Mouse (Mus musculus) neural tube, embryonic 12.5 days (tissue): ENCODE measurements around the gene Diaph2. TPM values are rescaled to one million over a fixed set of nuclear protein-coding genes. Genes with fewer than 3 reads are reported as not detected.

Source experiments
- ATAC-seq: fragments of 200-750 bp; cut with Nextera tagmentation; 2 replicates; pipeline ENCODE4 v1.8.0; 2017; ENCODE audit warnings: low read depth, mild to moderate bottlenecking, moderate TSS enrichment, moderate library complexity; ENCODE audit not compliant: low FRiP score
- H3K27ac ChIP-seq: fragments of 300-500 bp; sonication (generic); 2 replicates; pipeline ENCODE4 v1.5.1; 2016
- H3K27me3 ChIP-seq: fragments of 300-500 bp; sonication (generic); replicated peaks from 2 replicates; pipeline ENCODE4 v1.6.1; 2016; ENCODE audit warnings: mild to moderate bottlenecking
- H3K36me3 ChIP-seq: fragments of 300-500 bp; sonication (generic); 2 replicates; pipeline ENCODE4 v1.6.1; 2016; ENCODE audit warnings: mild to moderate bottlenecking
- H3K4me1 ChIP-seq: fragments of 300-500 bp; sonication (generic); 2 replicates; pipeline ENCODE4 v1.6.1; 2016
- H3K4me2 ChIP-seq: fragments of 300-500 bp; sonication (generic); replicated peaks from 2 replicates; pipeline ENCODE4 v1.6.1; 2016; ENCODE audit warnings: mild to moderate bottlenecking
- H3K4me3 ChIP-seq: fragments of 300-500 bp; sonication (generic); 2 replicates; pipeline ENCODE4 v1.5.1; 2016
- H3K9ac ChIP-seq: fragments of 300-500 bp; sonication (generic); 2 replicates; pipeline ENCODE4 v1.6.1; 2016; ENCODE audit warnings: mild to moderate bottlenecking
- H3K9me3 ChIP-seq: fragments of 300-500 bp; sonication (generic); 2 replicates; pipeline ENCODE4 v1.6.1; 2016; ENCODE audit warnings: mild to moderate bottlenecking
- WGBS: fragments of 180-500 bp; shearing (Covaris S2); methylation state at CpG from one replicate; pipeline ENCODE4 v1.1.7; 2016; 5-methylcytosine and 5-hydroxymethylcytosine counted together
- polyA plus RNA-seq: library from polyadenylated mRNA; unstranded; fragments of >200 nt; fragmentation: Nextera tagmentation; extraction: Ambion mirVana; gene quantifications from 2 replicates; pipeline ENCODE4 v1.2.1, GENCODE M21; 2016

Diaph2 gene
- polyA plus RNA-seq, 1 experiment from 2014 or later = 4.9 TPM

DNA sequence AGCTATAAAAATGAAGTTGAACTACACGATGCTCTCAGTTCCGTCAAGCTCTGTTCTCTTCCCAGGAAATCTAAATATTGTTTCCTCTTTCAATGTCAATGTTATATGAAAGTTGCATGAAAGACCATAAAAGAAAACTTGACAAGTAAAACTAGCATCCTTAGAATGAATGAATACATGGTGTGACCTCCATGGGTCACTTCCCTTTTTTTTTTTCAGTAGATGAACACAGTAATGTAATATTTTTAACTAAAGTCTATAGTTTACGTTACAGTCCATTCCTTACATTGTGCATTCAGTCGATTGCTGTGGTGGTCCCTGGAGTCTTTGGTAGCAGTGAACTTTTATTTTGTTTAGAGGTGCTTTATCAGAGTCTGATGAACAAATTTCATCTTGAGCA lies 462.7 kb downstream of the Diaph2 start:
- Histone ChIP-seq H3K4me3 (no peak overlapping the region), H3K27me3 (no peaks in the 10 kb centered on the region), H3K4me1 (no peaks in the 10 kb centered on the region), H3K9me3 (no peaks in the 10 kb centered on the region), H3K4me2 (no peak overlapping the region), H3K9ac (no peak overlapping the region), H3K27ac (no peak overlapping the region), H3K36me3 (no peaks in the 10 kb centered on the region)
- ATAC-seq = no peak
- WGBS = 92% methylated on average over 4 of the region's 4 CpGs

DNA sequence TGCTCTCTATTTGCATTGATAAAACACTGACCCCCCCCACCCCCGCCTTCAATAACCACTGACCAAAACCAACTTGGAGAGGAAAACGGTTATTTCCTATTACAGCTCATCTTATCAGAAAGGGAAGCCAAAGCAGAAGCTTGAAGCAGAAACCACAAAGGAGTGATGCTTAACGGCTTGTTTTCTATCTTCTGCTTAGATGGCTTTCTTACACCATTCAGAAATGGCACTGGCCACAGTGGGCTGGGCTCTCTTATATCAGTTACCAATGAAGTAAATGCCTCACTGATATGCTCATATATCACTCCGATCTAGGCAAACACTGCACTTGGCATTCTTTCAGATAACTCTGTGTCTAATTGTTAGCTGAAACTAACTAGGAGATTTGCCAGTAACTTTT lies 463.2 kb downstream of the Diaph2 start:
- no peaks in the 10 kb centered on the region for H3K36me3 ChIP-seq
- H3K9ac ChIP-seq = no peak overlapping the region
- no peak overlapping the region for H3K4me2 ChIP-seq
- no peaks in the 10 kb centered on the region for H3K27me3 ChIP-seq
- WGBS = 86% methylated on average over 4 of the region's 4 CpGs
- no peaks in the 10 kb centered on the region for H3K9me3 ChIP-seq
- no peak for ATAC-seq
- no peak overlapping the region for H3K4me3 ChIP-seq
- H3K27ac ChIP-seq = no peak overlapping the region
- H3K4me1 ChIP-seq = no peaks in the 10 kb centered on the region

DNA sequence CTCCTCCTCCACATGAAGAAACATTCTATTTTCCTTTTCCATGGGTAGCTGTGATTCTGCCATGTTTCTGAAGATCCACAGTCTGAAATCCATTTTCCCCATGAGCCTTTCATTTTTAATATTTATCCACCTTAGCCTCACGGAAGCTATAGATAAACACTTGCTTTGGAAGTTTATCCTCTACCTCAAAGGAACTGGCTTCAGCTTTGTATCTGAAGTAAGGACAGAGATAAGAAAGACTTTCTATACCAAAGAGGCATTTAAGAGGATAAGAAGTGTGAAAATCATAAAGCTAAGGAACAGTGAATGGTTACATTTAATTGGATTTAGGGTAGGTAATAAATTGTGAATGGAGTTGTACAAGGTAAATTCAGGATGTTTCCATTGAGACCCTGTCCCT lies 480.5 kb downstream of the Diaph2 start:
- Histone ChIP-seq H3K4me3 (no peak overlapping the region), H3K36me3 (no peaks in the 10 kb centered on the region), H3K4me1 (no peaks in the 10 kb centered on the region), H3K27me3 (no peaks in the 10 kb centered on the region), H3K9ac (no peak overlapping the region), H3K4me2 (no peak overlapping the region), H3K9me3 (no peaks in the 10 kb centered on the region), H3K27ac (no peak overlapping the region)
- WGBS = 96% methylated on average over 1 of the region's 1 CpGs
- no peak for ATAC-seq

DNA sequence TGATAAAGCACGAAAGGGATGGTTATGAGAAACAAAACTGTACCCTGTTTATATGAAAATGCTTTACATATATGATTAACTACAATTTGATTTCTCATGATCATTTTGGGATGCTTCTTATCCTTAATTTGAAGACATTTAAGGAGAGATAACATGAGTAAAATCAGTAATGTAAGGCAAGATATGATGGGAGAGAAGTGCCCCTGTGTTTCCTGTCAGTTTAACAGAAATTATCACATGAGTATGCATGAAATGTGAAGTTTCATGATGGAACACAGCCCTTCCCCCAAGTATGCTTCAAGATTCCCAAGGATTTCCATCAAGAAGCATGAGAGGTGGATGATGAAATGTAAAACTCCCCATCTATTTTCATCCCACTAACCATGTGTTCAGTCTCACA lies 485.6 kb downstream of the Diaph2 start:
- no peak for ATAC-seq

DNA sequence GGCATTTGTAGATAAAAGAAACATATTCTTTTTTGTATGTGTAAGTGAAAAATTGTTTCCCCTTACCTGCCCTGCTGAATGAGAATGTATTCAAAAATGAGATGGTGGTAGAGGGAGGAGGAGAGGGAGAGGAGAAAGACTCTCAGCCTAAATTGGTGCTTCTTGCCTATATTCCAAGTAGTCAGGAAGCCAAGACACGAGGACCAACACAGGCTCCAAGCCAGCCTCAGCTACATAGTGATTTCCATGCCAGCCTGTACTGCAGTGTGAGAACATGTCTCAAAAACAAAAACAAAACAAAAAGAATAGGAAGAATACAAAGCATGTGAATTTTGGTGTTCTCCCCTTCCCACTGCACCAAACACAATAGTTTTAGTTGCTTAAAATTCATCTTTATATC lies 497.1 kb downstream of the Diaph2 start:
- Histone ChIP-seq H3K4me1 (no peaks in the 10 kb centered on the region), H3K9ac (no peak overlapping the region), H3K4me2 (no peak overlapping the region), H3K36me3 (no peaks in the 10 kb centered on the region), H3K27ac (no peak overlapping the region), H3K9me3 (no peaks in the 10 kb centered on the region), H3K27me3 (no peaks in the 10 kb centered on the region), H3K4me3 (no peak overlapping the region)
- no peak for ATAC-seq
- 86% methylated on average over 1 of the region's 1 CpGs for WGBS

More for the DNA sequence above, 485.6 kb downstream of the Diaph2 start:
- H3K9me3 ChIP-seq = no peaks in the 10 kb centered on the region
- 71% methylated on average over 1 of the region's 1 CpGs for WGBS
- H3K9ac ChIP-seq = no peak overlapping the region
- H3K27ac ChIP-seq = no peak overlapping the region
- H3K36me3 ChIP-seq = no peaks in the 10 kb centered on the region
- H3K4me3 ChIP-seq = no peak overlapping the region
- no peaks in the 10 kb centered on the region for H3K4me1 ChIP-seq
- no peaks in the 10 kb centered on the region for H3K27me3 ChIP-seq
- H3K4me2 ChIP-seq = no peak overlapping the region

DNA sequence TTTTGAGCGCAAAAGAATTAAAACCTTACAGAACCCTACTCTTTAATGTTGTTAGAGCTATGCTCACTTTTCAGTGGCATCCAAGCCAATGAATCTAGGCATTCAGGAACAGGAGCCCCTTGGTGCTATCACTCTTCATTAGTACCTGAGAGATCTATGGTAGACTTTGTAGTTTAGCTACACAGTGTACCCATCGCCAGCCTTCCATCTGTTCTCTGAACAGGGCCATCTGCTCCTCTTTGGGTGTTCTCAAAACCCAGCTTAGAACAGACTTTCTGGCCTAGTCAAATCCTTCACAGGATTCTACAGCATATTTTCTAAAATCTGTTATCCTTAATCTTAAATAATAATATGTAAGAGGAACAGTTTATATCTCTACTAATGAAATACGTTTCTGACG lies 504.1 kb downstream of the Diaph2 start:
- no peak for ATAC-seq
- no peak overlapping the region for H3K4me3 ChIP-seq
- 90% methylated on average over 4 of the region's 4 CpGs for WGBS
- no peaks in the 10 kb centered on the region for H3K27me3 ChIP-seq
- no peak overlapping the region for H3K9ac ChIP-seq
- no peak overlapping the region for H3K4me2 ChIP-seq
- H3K4me1 ChIP-seq = no peaks in the 10 kb centered on the region
- no peak overlapping the region for H3K27ac ChIP-seq
- H3K36me3 ChIP-seq = no peaks in the 10 kb centered on the region
- H3K9me3 ChIP-seq = no peaks in the 10 kb centered on the region

DNA sequence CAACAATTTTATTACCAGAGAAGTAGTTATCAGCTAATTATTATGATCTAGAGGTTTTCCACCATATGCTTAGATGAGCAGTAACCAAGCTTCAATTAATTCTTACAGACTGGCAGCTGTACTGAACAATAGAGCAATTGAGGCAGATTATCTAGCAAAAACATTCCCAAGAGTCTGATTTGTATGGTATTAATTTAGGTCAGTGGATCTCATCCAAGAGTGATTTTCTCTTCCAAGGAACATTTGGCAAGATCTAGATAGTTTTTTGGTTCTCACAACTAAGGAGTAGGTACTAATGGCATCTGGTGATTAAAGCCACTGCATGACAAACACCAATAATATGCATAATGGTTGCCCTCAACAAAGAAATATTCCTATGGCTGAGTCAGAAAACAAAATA lies 516.2 kb downstream of the Diaph2 start:
- no peak overlapping the region for H3K4me2 ChIP-seq
- no peaks in the 10 kb centered on the region for H3K4me1 ChIP-seq
- no peaks in the 10 kb centered on the region for H3K27me3 ChIP-seq
- no peak for ATAC-seq
- no peak overlapping the region for H3K9ac ChIP-seq
- no peaks in the 10 kb centered on the region for H3K9me3 ChIP-seq
- no peak overlapping the region for H3K4me3 ChIP-seq
- no peak overlapping the region for H3K27ac ChIP-seq
- H3K36me3 ChIP-seq = no peaks in the 10 kb centered on the region

DNA sequence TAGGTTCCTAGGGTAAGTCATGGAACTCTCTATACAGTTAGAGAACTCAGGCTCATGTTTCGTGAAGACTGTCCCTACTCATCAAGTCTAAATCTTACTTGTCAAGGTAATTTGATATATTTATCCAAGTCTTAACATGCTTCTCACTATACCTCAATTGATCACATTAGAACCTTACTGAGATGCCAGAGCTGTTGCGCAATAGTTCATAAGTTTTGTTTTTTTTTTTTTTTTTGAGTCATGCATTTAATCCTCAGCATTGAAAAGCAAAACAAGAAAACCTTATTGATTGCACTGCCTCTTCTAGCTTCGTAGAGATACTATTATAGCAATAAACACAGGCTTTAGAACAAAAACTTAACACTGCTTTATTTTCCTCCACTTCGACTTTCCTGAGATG lies 529.6 kb downstream of the Diaph2 start:
- H3K27me3 ChIP-seq = no peaks in the 10 kb centered on the region
- H3K36me3 ChIP-seq = no peaks in the 10 kb centered on the region
- no peaks in the 10 kb centered on the region for H3K4me1 ChIP-seq
- H3K4me3 ChIP-seq = no peak overlapping the region
- no peak overlapping the region for H3K4me2 ChIP-seq
- no peak for ATAC-seq
- no peak overlapping the region for H3K27ac ChIP-seq
- no peak overlapping the region for H3K9ac ChIP-seq
- no peaks in the 10 kb centered on the region for H3K9me3 ChIP-seq
- WGBS = 88% methylated on average over 4 of the region's 4 CpGs

DNA sequence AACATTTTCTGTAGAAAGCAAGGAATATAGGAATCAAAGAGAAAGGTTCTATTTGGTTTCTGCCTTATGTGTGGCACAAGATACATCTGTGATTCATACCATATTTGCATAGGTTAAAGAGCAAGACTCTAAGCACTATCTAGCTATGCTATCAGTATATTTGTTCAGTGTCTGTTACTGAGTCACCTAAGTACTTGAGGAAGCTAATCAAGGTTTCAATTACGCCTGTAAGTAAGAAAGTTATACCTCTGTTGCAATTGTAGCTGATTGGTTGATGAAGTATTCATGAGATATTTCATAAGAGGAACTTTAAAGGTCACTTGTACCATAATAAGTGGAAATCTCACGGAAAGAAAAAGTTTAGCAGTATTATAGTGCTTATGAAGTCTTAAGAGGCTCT lies 531.9 kb downstream of the Diaph2 start:
- H3K27me3 ChIP-seq = no peaks in the 10 kb centered on the region
- H3K36me3 ChIP-seq = no peaks in the 10 kb centered on the region
- WGBS = 86% methylated on average over 2 of the region's 2 CpGs
- H3K27ac ChIP-seq = no peak overlapping the region
- no peak for ATAC-seq
- no peak overlapping the region for H3K9ac ChIP-seq
- no peak overlapping the region for H3K4me2 ChIP-seq
- H3K4me1 ChIP-seq = no peaks in the 10 kb centered on the region
- no peak overlapping the region for H3K4me3 ChIP-seq
- H3K9me3 ChIP-seq = no peaks in the 10 kb centered on the region

DNA sequence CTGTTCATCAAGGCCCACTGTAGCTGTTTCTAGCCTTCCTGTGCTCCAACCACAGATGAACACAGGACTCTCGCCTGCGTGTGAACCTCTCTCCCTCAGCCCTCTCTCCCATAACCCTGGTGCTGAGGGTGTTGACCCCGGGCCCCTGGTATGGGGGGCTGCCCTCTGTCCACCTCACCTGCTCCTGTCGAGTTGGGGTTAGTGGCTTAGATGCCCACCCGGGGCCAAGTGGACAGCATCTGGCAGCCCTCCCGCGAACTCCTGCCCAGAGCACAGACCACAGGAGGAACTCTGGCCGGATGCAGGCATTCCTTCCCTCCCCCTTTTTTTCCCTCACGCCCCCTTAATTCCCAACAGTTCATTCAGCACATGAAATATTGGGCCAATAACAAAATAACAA lies 537.5 kb downstream of the Diaph2 start:
- Histone ChIP-seq H3K4me3 (no peak overlapping the region), H3K9me3 (no peaks in the 10 kb centered on the region), H3K36me3 (no peaks in the 10 kb centered on the region), H3K27me3 (no peaks in the 10 kb centered on the region), H3K4me1 (no peaks in the 10 kb centered on the region), H3K4me2 (no peak overlapping the region), H3K27ac (no peak overlapping the region), H3K9ac (no peak overlapping the region)
- ATAC-seq = no peak
- 95% methylated on average over 9 of the region's 9 CpGs for WGBS

DNA sequence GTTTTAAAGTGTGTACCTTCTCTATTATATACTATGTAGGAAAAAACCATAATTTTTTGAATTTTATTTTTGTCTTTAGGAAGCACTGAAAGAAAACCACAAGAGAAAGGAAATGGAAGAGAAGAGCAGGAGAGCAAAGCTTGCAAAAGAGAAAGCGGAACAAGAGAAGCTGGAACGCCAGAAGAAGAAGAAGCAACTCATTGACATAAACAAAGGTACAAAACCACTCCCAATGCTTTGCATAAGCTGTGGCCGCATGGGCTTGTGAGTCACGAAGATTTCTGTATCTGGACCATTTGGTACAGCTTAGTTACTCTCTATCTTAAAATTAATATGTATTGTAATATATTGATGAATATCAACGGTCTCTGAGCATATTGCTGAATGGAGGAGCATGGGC lies 540.2 kb downstream of the Diaph2 start:
- 90% methylated on average over 5 of the region's 5 CpGs for WGBS
- Histone ChIP-seq H3K9ac (no peak overlapping the region), H3K27me3 (no peaks in the 10 kb centered on the region), H3K4me3 (no peak overlapping the region), H3K4me2 (no peak overlapping the region), H3K36me3 (no peaks in the 10 kb centered on the region), H3K4me1 (no peaks in the 10 kb centered on the region), H3K9me3 (no peaks in the 10 kb centered on the region), H3K27ac (no peak overlapping the region)
- ATAC-seq = no peak

DNA sequence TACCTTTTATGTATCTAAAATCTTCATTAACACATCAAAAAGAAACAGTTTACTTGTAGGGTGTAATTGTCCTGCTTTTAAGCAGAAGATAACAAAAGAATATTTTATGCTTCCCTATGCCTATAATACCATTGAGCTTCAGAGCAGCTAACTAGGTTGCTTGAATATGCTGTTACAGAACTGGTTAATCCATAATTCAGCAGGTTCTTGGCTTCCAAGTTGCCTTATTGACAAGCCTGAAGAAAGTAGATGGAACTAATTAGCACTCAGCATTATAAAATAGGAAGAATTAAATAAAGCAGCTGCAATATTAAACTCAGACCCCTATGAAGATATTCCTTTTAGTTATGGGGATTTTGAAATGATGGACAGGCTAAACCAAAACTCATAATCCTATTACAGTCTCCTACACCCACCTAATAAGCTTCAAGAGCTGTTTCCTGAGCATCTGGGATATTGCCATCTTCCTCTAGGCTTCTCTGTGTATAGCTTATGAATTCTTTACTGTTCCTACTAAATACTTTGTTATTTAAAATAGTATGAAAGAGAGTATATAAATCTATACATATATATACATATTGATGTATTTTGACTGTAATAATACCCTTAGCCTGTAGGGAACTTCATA lies 601.4 kb downstream of the Diaph2 start:
- Histone ChIP-seq H3K4me1 (no peaks in the 10 kb centered on the region), H3K36me3 (no peaks in the 10 kb centered on the region), H3K27me3 (no peaks in the 10 kb centered on the region), H3K4me2 (no peak overlapping the region), H3K4me3 (no peak overlapping the region), H3K27ac (no peak overlapping the region), H3K9ac (no peak overlapping the region), H3K9me3 (no peaks in the 10 kb centered on the region)
- ATAC-seq = no peak

DNA sequence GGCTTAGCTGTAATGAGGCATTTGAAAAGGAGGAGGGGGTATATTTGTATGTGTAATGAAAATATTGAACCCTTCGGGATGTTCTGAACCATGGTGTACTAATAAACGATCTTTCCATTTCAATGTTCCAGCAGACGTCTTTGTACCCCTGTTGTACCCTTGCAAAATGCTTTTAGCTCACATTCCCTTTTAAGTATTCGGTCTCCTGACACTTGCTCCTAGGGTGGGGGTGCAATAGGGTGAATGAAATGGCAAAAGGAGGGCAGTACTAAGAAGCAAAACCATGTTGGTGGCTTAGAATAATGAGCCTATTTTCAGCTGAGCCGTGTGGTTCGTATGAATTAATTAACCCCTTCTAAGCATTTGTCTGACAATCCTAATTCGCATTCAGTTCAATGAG lies 601.9 kb downstream of the Diaph2 start:
- Histone ChIP-seq H3K4me1 (no peaks in the 10 kb centered on the region), H3K9me3 (no peaks in the 10 kb centered on the region), H3K27ac (no peak overlapping the region), H3K27me3 (no peaks in the 10 kb centered on the region), H3K4me3 (no peak overlapping the region), H3K9ac (no peak overlapping the region), H3K36me3 (no peaks in the 10 kb centered on the region), H3K4me2 (no peak overlapping the region)
- 65% methylated on average over 7 of the region's 7 CpGs for WGBS
- no peak for ATAC-seq
